Mouse (Mus musculus) G1E (cell line): ENCODE results near the gene Smoc1.

Experiments used
- CTCF ChIP-seq: IDR thresholded peaks from 2 replicates; pipeline ENCODE4 v1.5.1; 2012; ENCODE audit warnings: low read depth, low read length, inconsistent platforms, mixed read lengths
- TAL1 ChIP-seq: conservative IDR thresholded peaks from 2 replicates; pipeline ENCODE4 v1.6.1; 2012; ENCODE audit warnings: low read depth, low read length, inconsistent platforms, mixed read lengths

- TF ChIP-seq CTCF (no peak), TAL1 (no peak)
Observed at GRCm38 (mm10) chr12:81123793-81124192, 97.2 kb downstream of the Smoc1 start.
